Mouse (Mus musculus) right cerebral cortex, postnatal 25 days (tissue): ENCODE results near the gene Clpp.

Experiments
- DNase-seq: peaks from one replicate; pipeline ENCODE4 v3.0.0; 2022

The Clpp gene

DNA sequence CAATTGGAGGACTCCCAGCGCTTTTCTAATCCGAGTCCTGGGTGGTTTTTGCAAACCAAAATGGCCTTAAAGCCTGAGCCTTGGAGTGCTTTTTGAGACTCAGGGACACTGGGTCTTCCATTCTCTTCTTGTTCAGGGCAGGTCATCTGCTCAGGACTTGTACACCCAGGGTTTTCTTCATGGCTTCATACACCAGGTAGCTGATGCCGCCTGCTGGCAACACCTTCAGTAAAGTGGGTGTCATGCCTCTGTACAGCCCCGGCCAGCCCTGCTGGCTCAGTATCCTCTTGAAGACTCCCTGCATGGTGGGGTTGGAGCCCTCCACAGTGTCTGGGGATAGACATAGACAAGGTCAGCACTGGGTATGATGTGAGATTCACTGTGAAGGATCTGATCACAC is 42.7 kb downstream of the Clpp start:
- no peak for DNase-seq

DNA sequence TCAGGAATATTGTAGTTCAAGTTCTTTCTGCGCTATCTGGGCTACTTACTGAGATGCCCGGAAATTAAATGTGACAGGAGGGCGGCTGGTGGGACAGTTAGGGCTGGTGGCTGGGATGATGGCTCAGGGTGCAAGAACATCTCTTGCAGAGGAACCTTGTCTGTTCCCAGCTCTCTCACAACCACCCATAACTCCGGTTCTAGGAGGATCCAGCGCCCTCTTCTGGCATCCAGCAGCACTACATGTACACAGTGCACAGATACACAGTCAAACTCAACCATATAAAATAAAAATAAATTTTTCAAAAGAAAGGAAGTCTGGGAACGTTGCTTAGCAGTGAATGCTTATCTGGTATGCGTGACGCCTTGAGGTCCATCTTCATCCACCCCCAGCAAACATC is 48.9 kb downstream of the Clpp start:
- no peak for DNase-seq

DNA sequence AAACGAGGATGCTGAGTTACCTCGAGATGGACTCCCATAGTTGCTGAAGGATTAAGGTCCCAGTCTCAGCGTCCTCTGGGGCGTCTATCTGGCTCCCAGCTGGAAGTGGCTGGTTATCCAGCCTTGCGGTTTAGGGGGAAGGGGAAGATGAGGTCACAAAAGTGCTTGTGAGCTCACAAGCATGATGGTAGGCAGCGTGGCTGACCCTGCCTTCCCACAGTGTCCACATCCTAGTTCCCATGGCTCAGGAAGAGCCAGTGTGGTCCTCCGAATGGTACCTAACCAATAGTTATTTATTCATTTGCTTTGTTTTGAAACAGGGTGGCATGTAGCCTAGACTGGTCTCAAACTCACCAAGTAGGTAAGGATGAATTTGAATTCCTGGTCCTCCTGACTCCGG is 51.4 kb downstream of the Clpp start, which contains the start of gene Slc25a41:
Gene Slc25a41 (minus strand): TSS at position 101 of the 400 bp plus-strand sequence.
- no peak for DNase-seq
